Mouse (Mus musculus) heart, postnatal 10 days (tissue): ENCODE data around the gene Gca. TPM values are rescaled to one million over a fixed set of nuclear protein-coding genes. Genes with fewer than 3 reads are reported as not detected.
"Not testable (repeated sequence)": the region's sequence is repeated elsewhere in the genome, so short reads cannot be mapped to it uniquely, and the experiment has no call there.

ENCODE experiments used
- DNase-seq, 2 experiments: peaks; one replicate each; pipeline ENCODE4 v3.0.0; 2021
- intact Hi-C: fragments of 180-260 bp; cut with DNase I; formaldehyde crosslinking; loops from one replicate; pipeline ENCODE4 v1.15.1; 2025
- total RNA-seq, 2 experiments: library from RNA; stranded (reverse); gene quantifications; 2 replicates each; pipeline ENCODE4 v1.2.3; 2021

Gca gene
- total RNA-seq, 2 experiments from 2014 or later = 28.7 to 41.1 TPM

DNA sequence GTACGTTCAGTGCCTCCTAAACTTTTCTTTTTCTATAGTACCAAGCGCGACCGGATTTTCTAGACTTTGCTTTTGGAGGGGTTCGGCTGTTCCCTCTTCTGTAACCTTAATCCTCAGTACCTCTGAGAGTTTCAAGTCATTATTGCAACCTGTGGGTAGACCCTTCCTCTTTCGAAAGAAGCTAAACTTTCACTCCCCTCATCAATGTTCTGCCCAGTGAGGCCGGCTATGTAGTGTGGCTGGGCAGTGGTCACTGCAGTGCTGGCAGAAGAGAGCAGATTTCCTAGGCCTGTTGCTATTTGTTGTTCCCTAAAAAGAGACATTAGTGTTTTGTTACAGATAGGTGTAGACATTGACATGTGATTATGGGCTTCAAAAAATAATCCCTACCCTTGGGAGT, 754 bp downstream of the Gca start:
- intact Hi-C loops = no loop called here

DNA sequence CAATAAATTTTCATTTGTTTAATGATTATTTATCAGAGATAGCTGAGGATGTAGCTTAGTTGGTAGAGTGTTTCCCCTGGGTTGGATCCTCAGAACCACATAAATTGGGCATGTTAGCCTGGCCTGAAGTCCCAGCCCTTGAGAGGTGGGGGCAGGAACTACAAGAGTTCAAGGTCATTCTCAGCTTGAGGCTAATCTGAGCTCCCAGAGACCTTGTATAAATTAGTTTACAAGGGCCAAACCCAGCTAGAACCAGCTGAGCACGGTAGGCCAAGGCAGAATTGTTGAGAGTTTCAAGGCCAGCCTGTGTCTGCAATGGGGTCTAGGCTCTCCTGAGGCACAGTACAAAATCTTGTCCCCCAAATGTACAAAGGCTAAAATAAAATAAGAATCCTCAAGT, 1.5 kb downstream of the Gca start:
- intact Hi-C loops = no loop called here
- no peak for DNase-seq

More for the DNA sequence above, 754 bp downstream of the Gca start:
- DNase-seq = no peak

- no peak for DNase-seq
- intact Hi-C loops = no loop called here
These were observed 5.8 kb downstream of the Gca start for GRCm38 (mm10) chr2:62669848-62670247.

DNA sequence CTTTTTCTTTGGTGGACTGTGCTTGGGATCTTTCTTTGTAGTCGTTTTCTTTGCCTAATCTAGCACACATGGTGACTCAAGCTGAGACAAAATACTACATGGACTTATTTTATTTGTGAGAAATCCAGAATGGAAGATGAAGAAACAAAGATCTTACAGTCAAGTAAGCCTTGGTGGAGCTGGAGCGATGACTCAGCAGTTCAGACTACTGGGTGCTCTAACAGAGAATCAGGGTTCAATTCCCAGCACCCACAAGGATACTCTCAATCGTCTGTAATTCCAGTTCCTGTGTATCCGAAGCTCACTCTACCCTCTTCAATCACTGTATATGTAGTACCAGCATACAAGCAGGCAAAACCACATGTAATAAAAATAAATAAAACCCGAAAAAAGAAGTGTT, 6.2 kb downstream of the Gca start:
- no peak for DNase-seq
- intact Hi-C loops = no loop called here

DNA sequence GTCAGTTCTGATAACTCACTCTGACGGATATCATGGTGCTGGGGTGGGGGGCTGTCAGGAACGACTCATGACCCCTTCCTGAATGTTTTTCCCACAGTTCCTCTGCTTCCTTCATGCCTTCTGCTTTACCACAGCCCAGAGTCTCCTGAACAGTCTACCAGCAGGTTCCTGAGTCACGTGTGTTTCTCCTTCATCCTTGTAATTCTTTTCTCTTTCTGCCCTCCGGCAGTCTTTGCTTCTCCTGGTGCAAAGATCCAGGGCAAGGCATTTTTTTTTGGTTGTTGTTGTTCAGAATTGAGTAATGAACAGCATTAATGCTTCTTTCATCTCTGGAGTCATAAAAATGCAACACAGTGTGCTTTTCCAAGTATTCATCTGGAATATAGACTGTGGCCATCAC, 6.7 kb downstream of the Gca start:
- intact Hi-C loops = no loop called here
- DNase-seq = no peak

DNA sequence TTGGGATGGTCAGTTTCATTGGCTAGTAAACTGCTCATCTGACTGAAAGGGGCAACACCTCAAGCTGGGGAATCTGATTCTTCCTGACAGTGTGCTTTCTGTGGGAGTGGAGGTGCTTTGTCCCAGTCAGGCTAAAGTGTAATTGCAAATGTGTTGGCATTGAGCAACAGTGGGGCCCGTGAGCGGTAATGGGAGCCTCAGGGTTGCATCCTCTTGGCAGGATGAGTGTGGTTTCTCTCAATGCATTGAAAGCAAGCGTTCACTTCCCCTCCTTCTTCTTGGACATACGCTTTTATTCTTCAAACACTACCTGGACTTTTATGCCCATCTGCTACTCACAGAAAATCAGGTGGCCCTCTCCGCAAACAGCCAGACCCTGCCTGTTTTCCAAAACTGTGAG, 8.7 kb downstream of the Gca start:
- DNase-seq = no peak
- intact Hi-C loops = no loop called here

- peak; percentile 69 to 70 for DNase-seq
- intact Hi-C loops = no loop called here
These were observed 17.6 kb downstream of the Gca start for GRCm38 (mm10) chr2:62681667-62682066.

DNA sequence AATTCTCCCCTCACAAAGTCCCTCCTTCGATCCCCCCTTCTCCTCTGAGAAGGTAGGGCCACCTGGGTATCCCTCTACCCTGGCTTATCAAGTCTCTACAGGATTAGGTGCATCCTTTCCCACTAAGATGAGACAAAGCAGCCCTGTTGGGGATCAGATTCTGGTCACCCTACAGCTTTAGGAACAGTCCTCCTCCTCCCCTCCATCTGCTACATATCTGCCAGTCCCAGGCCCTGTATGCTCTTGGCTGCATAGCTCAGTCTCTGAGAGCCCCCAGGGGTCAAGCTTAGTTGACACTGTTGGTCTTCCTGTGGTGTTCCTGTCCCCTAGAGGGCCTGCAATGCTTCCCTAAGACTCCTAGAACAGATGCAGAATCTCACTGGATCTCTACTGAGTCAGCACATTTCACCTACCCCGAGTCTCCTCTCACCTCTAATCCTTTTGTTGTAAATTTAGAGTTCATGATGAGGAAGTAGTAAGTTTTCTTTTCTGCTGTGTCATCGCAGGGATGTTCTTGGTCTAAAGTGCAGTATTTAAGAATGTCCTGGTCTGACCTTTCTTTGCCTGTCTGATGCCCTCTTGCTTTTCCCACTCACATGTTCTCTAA, 21.0 kb downstream of the Gca start:
- no peak for DNase-seq
- intact Hi-C loops = no loop called here

- intact Hi-C loops = no loop called here
These were observed 21.8 kb downstream of the Gca start for GRCm38 (mm10) chr2:62685934-62686333.

DNA sequence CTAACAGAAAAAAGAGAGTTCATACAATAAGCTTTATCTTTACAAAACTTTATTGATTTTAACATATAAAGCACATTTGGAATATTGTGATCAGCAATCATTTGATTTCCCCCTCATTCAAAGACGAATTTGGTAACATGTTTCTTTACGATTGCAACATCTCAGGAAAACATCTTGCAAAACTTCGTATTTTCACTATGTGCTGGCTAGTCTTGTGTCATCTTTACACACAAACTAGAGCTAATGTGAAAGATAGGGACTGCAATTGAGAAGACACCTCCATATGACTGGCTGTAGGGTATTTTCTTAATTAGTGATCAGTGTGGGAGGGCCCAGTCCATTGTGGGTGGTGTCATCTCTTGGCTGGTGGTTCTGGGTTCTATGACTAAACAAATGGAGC, 42.2 kb downstream of the Gca start:
- no peak for DNase-seq
- intact Hi-C loops = no loop called here

More at GRCm38 (mm10) chr2:62685934-62686333, 21.8 kb downstream of the Gca start:
- no peak for DNase-seq

- intact Hi-C loops = no loop called here
- DNase-seq = no peak
These were observed 45.5 kb downstream of the Gca start for GRCm38 (mm10) chr2:62709633-62710032.

- intact Hi-C loops, DNase-seq: not testable (repeated sequence)
These were observed 50.3 kb downstream of the Gca start for GRCm38 (mm10) chr2:62714362-62714761.

- intact Hi-C loops = no loop called here
- no peak for DNase-seq
These were observed 51.2 kb downstream of the Gca start for GRCm38 (mm10) chr2:62715260-62715659.

- intact Hi-C loops = no loop called here
- DNase-seq = no peak
These were observed 53.2 kb downstream of the Gca start for GRCm38 (mm10) chr2:62717270-62717669.

- DNase-seq = no peak
- intact Hi-C loops = no loop called here
These were observed 54.3 kb downstream of the Gca start for GRCm38 (mm10) chr2:62718411-62718810.

GRCm38 (mm10) chr2:62725946-62726345, 61.9 kb downstream of the Gca start:
- no peak for DNase-seq
- intact Hi-C loops = no loop called here

DNA sequence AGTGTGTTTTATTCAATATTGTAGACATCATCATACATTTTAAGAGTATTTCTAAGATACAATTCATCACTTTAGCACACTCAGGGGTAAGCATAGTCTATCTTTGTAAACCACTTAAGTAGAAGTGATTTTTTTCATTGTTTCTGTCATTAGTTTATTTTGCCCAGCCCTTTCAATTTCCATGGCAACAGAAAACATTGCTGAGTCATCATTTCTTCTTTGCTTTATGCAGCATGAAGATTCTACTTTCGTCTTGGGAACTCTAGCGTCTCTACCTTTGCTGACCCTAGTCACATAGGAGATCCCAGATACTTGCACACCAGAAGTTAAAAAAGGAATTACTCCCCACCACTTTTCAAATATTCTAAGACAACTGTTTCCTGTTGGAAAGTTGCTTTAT, 63.6 kb downstream of the Gca start:
- no peak for DNase-seq
- intact Hi-C loops = no loop called here

- intact Hi-C loops = no loop called here
- DNase-seq = no peak
These were observed 66.6 kb downstream of the Gca start for GRCm38 (mm10) chr2:62730671-62731070.

GRCm38 (mm10) chr2:62743098-62743497, 79.0 kb downstream of the Gca start:
- no peak for DNase-seq
- intact Hi-C loops = no loop called here
